In the genomic region with DNA sequence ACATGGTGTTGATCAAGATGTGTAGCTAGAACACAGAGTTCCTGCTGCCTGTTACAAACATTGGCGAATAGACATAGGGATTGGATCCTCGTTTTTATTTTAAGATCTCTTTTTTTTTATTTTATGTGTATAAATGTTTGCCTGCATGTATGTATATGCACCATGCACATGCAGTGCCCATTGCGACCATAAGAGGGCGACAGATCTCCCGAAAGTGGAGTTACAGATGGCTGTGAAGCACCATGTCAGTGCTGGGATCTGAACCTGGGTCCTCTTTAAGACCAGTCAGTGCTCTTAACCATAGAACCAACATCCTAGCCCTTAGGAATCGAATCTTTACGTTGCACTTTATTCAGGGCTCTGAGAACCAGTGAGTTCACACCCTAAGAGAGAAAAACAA, we compare ENCODE assay signal across 13 mouse cellular contexts.
DNase-seq lines count a peak whose midpoint lies in the region; ATAC-seq and TF ChIP-seq lines count a peak whose summit lies in the region.
"Had no signal": no experiment of that assay in that cellular context is flagged by ENCODE, and none has a peak within 500 bp of the region (broad histone marks: within the 10 kb centered on the region; RNA-seq: fewer than 3 reads in every experiment).

No protein-coding gene starts in this region.

- H3K4me2 ChIP-seq in stomach, postnatal 0 days (replicated peaks; ENCODE audit: low read depth) = no peak overlapping the region
- H3K4me2 ChIP-seq: hindbrain, embryonic 15.5 days; liver, embryonic 15.5 days had no signal

- H3K27ac ChIP-seq in cerebellum, adult 2 months (ENCODE audit: insufficient read depth, low read length) = no peak overlapping the region
- H3K27ac ChIP-seq in left cerebral cortex, adult 2 months = no peak overlapping the region
- H3K27ac ChIP-seq in stomach, postnatal 0 days (replicated peaks) = no peak overlapping the region
- H3K27ac ChIP-seq: hindbrain, embryonic 15.5 days; liver, embryonic 15.5 days had no signal

- no peak for DNase-seq in cerebellum, adult 2 months
- DNase-seq in cerebellum, postnatal 4 days (ENCODE audit: low spot score in 2 of 2) = no peak
- no peak for DNase-seq in left cerebral cortex, adult 2 months (ENCODE audit: extremely low spot score in 1 of 2, low spot score in 2 of 2)
- no peak for DNase-seq in left cerebral cortex, postnatal 36 days (ENCODE audit: low spot score in 2 of 2)
- DNase-seq in thymus, postnatal 14 days = peak; percentile 4
- no peak for DNase-seq in thymus, adult 18-20 months
- no peak for DNase-seq in stomach, postnatal 0 days (ENCODE audit: low spot score)
- no peak for DNase-seq in embryo, embryonic 9.5 days (ENCODE audit: extremely low spot score)
- DNase-seq: cerebellum, adult 9-11 months; heart, postnatal 10 days; right cerebral cortex, postnatal 14 days had no signal

- H3K4me3 ChIP-seq in cerebellum, adult 2 months (replicated peaks; ENCODE audit: insufficient read depth, low read depth, low read length) = no peak overlapping the region
- H3K4me3 ChIP-seq in left cerebral cortex, adult 2 months = no peak overlapping the region
- no peak overlapping the region for H3K4me3 ChIP-seq in stomach, postnatal 0 days (ENCODE audit: low read depth, low read length)
- H3K4me3 ChIP-seq: hindbrain, embryonic 15.5 days; liver, embryonic 15.5 days had no signal

- H3K4me1 ChIP-seq in cerebellum, adult 2 months (ENCODE audit: control insufficient read depth, insufficient read depth, low read length) = peaks cover 13% of the 10 kb centered on the region
- H3K4me1 ChIP-seq in stomach, postnatal 0 days (replicated peaks; ENCODE audit: control insufficient read depth, insufficient read depth) = no peaks in the 10 kb centered on the region
- H3K4me1 ChIP-seq: liver, embryonic 15.5 days had no signal

- H3K27me3 ChIP-seq in cerebellum, adult 2 months (ENCODE audit: control insufficient read depth, insufficient read depth, low read length) = no peaks in the 10 kb centered on the region
- no peaks in the 10 kb centered on the region for H3K27me3 ChIP-seq in stomach, postnatal 0 days (ENCODE audit: control insufficient read depth, insufficient read depth, low read length)
- H3K27me3 ChIP-seq: hindbrain, embryonic 15.5 days; liver, embryonic 15.5 days had no signal

- ATAC-seq in stomach, postnatal 0 days (ENCODE audit: low FRiP score, low TSS enrichment) = no peak

- intact Hi-C loops in left cerebral cortex, adult 2 months (cut with DNase I) = no loop called here
- intact Hi-C loops in left cerebral cortex, postnatal 36 days (cut with DNase I) = no loop called here

- H3K36me3 ChIP-seq in stomach, postnatal 0 days (ENCODE audit: control insufficient read depth, insufficient read depth, low read length) = no peaks in the 10 kb centered on the region
- H3K36me3 ChIP-seq: hindbrain, embryonic 15.5 days; liver, embryonic 15.5 days had no signal

- no peak for TF ChIP-seq EP300 in stomach, postnatal 0 days (optimal IDR thresholded peaks at IDR 0.05)

- H3K9ac ChIP-seq in stomach, postnatal 0 days (ENCODE audit: low read length) = no peak overlapping the region
- H3K9ac ChIP-seq: hindbrain, embryonic 15.5 days; liver, embryonic 15.5 days had no signal

- no peak for TF ChIP-seq POLR2A in cerebellum, adult 2 months (IDR thresholded peaks at IDR 0.05; ENCODE audit: borderline replicate concordance, insufficient read depth, low read length)

- TF ChIP-seq CTCF in cerebellum, adult 2 months (IDR thresholded peaks at IDR 0.05; ENCODE audit: borderline replicate concordance, insufficient read depth, low read depth, low read length) = peak; percentile 39; the same call in 1 of the 2 replicates
- TF ChIP-seq CTCF in left cerebral cortex, adult 2 months (IDR thresholded peaks at IDR 0.05) = peak; percentile 19
- TF ChIP-seq CTCF in stomach, postnatal 0 days (IDR thresholded peaks at IDR 0.05; ENCODE audit: low read depth) = peak; percentile 32

- H3K9me3 ChIP-seq in stomach, postnatal 0 days (ENCODE audit: control insufficient read depth, low read length) = no peaks in the 10 kb centered on the region; the same call in 1 of the 2 replicates
- H3K9me3 ChIP-seq: hindbrain, embryonic 15.5 days; liver, embryonic 15.5 days had no signal

- 93% methylated on average over 7 of the region's 7 CpGs for WGBS in cerebellum, adult 2 months
- 94% methylated on average over 7 of the region's 7 CpGs for WGBS in stomach, postnatal 0 days
